Mouse (Mus musculus): ENCODE measurements at regions not wholly inside any gene's neighbourhood (a gene's known extent, or its start where the extent isn't known, plus 50 kb on each side); places are given as distances from the start of the nearest gene placed in this dataset.

- no peaks in the 10 kb centered on the region for H3K36me3 ChIP-seq (ENCODE audit: control insufficient read depth, insufficient read depth, low read length)
- H3K4me2 ChIP-seq (ENCODE audit: low read depth, low read length): no peak overlapping the region
- H3K27me3 ChIP-seq (ENCODE audit: control insufficient read depth, insufficient read depth, low read depth, low read length): no peaks in the 10 kb centered on the region
- no peak overlapping the region for H3K4me3 ChIP-seq (ENCODE audit: low read length)
- ATAC-seq (ENCODE audit: low read depth): no peak
- H3K27ac ChIP-seq (ENCODE audit: low read length): no peak overlapping the region
- no peaks in the 10 kb centered on the region for H3K4me1 ChIP-seq (replicated peaks; ENCODE audit: control insufficient read depth, insufficient read depth, low read length)
- H3K9ac ChIP-seq (ENCODE audit: low read length): no peak overlapping the region
- no peaks in the 10 kb centered on the region for H3K9me3 ChIP-seq (ENCODE audit: control insufficient read depth, low read length)
Measured at GRCm38 (mm10) chr17:76205082-76205481, 653.3 kb upstream of the Fam98a start.

- Histone ChIP-seq H3K9me3 (ENCODE audit: control insufficient read depth, low read length) (no peaks in the 10 kb centered on the region), H3K4me3 (ENCODE audit: low read length) (no peak overlapping the region), H3K27me3 (ENCODE audit: control insufficient read depth, insufficient read depth, low read depth, low read length) (no peaks in the 10 kb centered on the region), H3K36me3 (ENCODE audit: control insufficient read depth, insufficient read depth, low read length) (no peaks in the 10 kb centered on the region), H3K4me1 (replicated peaks; ENCODE audit: control insufficient read depth, insufficient read depth, low read length) (no peaks in the 10 kb centered on the region), H3K27ac (ENCODE audit: low read length) (no peak overlapping the region), H3K4me2 (ENCODE audit: low read depth, low read length) (no peak overlapping the region), H3K9ac (ENCODE audit: low read length) (no peak overlapping the region)
- ATAC-seq (ENCODE audit: low read depth): no peak
- 66% methylated on average over 2 of the region's 2 CpGs for WGBS
Measured at GRCm38 (mm10) chr17:76184813-76185212, 633.1 kb upstream of the Fam98a start.

- H3K4me1 ChIP-seq (replicated peaks; ENCODE audit: control insufficient read depth, insufficient read depth, low read length): no peaks in the 10 kb centered on the region
- ATAC-seq (ENCODE audit: low read depth): no peak
- H3K4me3 ChIP-seq (ENCODE audit: low read length): no peak overlapping the region
- no peaks in the 10 kb centered on the region for H3K27me3 ChIP-seq (ENCODE audit: control insufficient read depth, insufficient read depth, low read depth, low read length)
- no peaks in the 10 kb centered on the region for H3K36me3 ChIP-seq (ENCODE audit: control insufficient read depth, insufficient read depth, low read length)
- H3K9ac ChIP-seq (ENCODE audit: low read length): no peak overlapping the region
- no peak overlapping the region for H3K27ac ChIP-seq (ENCODE audit: low read length)
- no peak overlapping the region for H3K4me2 ChIP-seq (ENCODE audit: low read depth, low read length)
- H3K9me3 ChIP-seq (ENCODE audit: control insufficient read depth, low read length): no peaks in the 10 kb centered on the region
Measured at GRCm38 (mm10) chr17:76136660-76137495, 585.1 kb upstream of the Fam98a start.

- Histone ChIP-seq H3K36me3 (ENCODE audit: control insufficient read depth, insufficient read depth, low read length) (no peaks in the 10 kb centered on the region), H3K9me3 (ENCODE audit: control insufficient read depth, low read length) (no peaks in the 10 kb centered on the region; the same call in 1 of the 2 replicates), H3K27ac (ENCODE audit: low read length) (no peak overlapping the region), H3K9ac (ENCODE audit: low read length) (no peak overlapping the region), H3K4me1 (replicated peaks; ENCODE audit: control insufficient read depth, insufficient read depth, low read length) (no peaks in the 10 kb centered on the region), H3K27me3 (ENCODE audit: control insufficient read depth, insufficient read depth, low read depth, low read length) (no peaks in the 10 kb centered on the region), H3K4me2 (ENCODE audit: low read depth, low read length) (no peak overlapping the region), H3K4me3 (ENCODE audit: low read length) (no peak overlapping the region)
- WGBS: 49% methylated on average over 3 of the region's 3 CpGs
- ATAC-seq (ENCODE audit: low read depth): no peak
Measured at GRCm38 (mm10) chr17:76134030-76134429, 582.3 kb upstream of the Fam98a start.

GRCm38 (mm10) chr17:76125260-76125659 is 573.5 kb upstream of the Fam98a start:
- Histone ChIP-seq H3K4me2 (ENCODE audit: low read depth, low read length) (no peak overlapping the region), H3K27ac (ENCODE audit: low read length) (no peak overlapping the region), H3K9me3 (ENCODE audit: control insufficient read depth, low read length) (no peaks in the 10 kb centered on the region; the same call in 1 of the 2 replicates), H3K9ac (ENCODE audit: low read length) (no peak overlapping the region), H3K4me3 (ENCODE audit: low read length) (no peak overlapping the region), H3K36me3 (ENCODE audit: control insufficient read depth, insufficient read depth, low read length) (no peaks in the 10 kb centered on the region), H3K4me1 (replicated peaks; ENCODE audit: control insufficient read depth, insufficient read depth, low read length) (no peaks in the 10 kb centered on the region), H3K27me3 (ENCODE audit: control insufficient read depth, insufficient read depth, low read depth, low read length) (no peaks in the 10 kb centered on the region)
- no peak for ATAC-seq (ENCODE audit: low read depth)
- 78% methylated on average over 5 of the region's 5 CpGs for WGBS

- Histone ChIP-seq H3K4me3 (ENCODE audit: low read length) (no peak overlapping the region), H3K27ac (ENCODE audit: low read length) (no peak overlapping the region)
- 82% methylated on average over 9 of the region's 9 CpGs for WGBS
Measured at GRCm38 (mm10) chr17:76111315-76112195, 559.8 kb upstream of the Fam98a start.

GRCm38 (mm10) chr17:76110856-76111255 is 559.1 kb upstream of the Fam98a start:
- H3K4me3 ChIP-seq (ENCODE audit: low read length): no peak overlapping the region
- no peak for ATAC-seq (ENCODE audit: low read depth)
- no peaks in the 10 kb centered on the region for H3K27me3 ChIP-seq (ENCODE audit: control insufficient read depth, insufficient read depth, low read depth, low read length)
- no peaks in the 10 kb centered on the region for H3K36me3 ChIP-seq (ENCODE audit: control insufficient read depth, insufficient read depth, low read length)
- 82% methylated on average over 1 of the region's 1 CpGs for WGBS
- no peak overlapping the region for H3K27ac ChIP-seq (ENCODE audit: low read length)
- no peaks in the 10 kb centered on the region for H3K9me3 ChIP-seq (ENCODE audit: control insufficient read depth, low read length)
- H3K9ac ChIP-seq (ENCODE audit: low read length): no peak overlapping the region
- H3K4me1 ChIP-seq (replicated peaks; ENCODE audit: control insufficient read depth, insufficient read depth, low read length): no peaks in the 10 kb centered on the region
- no peak overlapping the region for H3K4me2 ChIP-seq (ENCODE audit: low read depth, low read length)

More at GRCm38 (mm10) chr17:76111315-76112195, 559.8 kb upstream of the Fam98a start:
- Histone ChIP-seq H3K4me2 (ENCODE audit: low read depth, low read length) (no peak overlapping the region), H3K9ac (ENCODE audit: low read length) (no peak overlapping the region), H3K27me3 (ENCODE audit: control insufficient read depth, insufficient read depth, low read depth, low read length) (no peaks in the 10 kb centered on the region), H3K9me3 (ENCODE audit: control insufficient read depth, low read length) (no peaks in the 10 kb centered on the region), H3K4me1 (replicated peaks; ENCODE audit: control insufficient read depth, insufficient read depth, low read length) (no peaks in the 10 kb centered on the region), H3K36me3 (ENCODE audit: control insufficient read depth, insufficient read depth, low read length) (no peaks in the 10 kb centered on the region)
- ATAC-seq (ENCODE audit: low read depth): no peak

GRCm38 (mm10) chr17:76083536-76083935 is 531.8 kb upstream of the Fam98a start:
- 84% methylated on average over 3 of the region's 3 CpGs for WGBS
- no peak overlapping the region for H3K4me2 ChIP-seq (ENCODE audit: low read depth, low read length)
- no peak overlapping the region for H3K4me3 ChIP-seq (ENCODE audit: low read length)
- H3K4me1 ChIP-seq (replicated peaks; ENCODE audit: control insufficient read depth, insufficient read depth, low read length): no peaks in the 10 kb centered on the region
- H3K36me3 ChIP-seq (ENCODE audit: control insufficient read depth, insufficient read depth, low read length): no peaks in the 10 kb centered on the region
- no peaks in the 10 kb centered on the region for H3K27me3 ChIP-seq (ENCODE audit: control insufficient read depth, insufficient read depth, low read depth, low read length)
- H3K9me3 ChIP-seq (ENCODE audit: control insufficient read depth, low read length): no peaks in the 10 kb centered on the region
- no peak for ATAC-seq (ENCODE audit: low read depth)
- no peak overlapping the region for H3K27ac ChIP-seq (ENCODE audit: low read length)
- H3K9ac ChIP-seq (ENCODE audit: low read length): no peak overlapping the region

- Histone ChIP-seq H3K27ac (ENCODE audit: low read length) (no peak overlapping the region), H3K4me3 (ENCODE audit: low read length) (no peak overlapping the region), H3K9me3 (ENCODE audit: control insufficient read depth, low read length) (no peaks in the 10 kb centered on the region), H3K27me3 (ENCODE audit: control insufficient read depth, insufficient read depth, low read depth, low read length) (no peaks in the 10 kb centered on the region), H3K4me1 (replicated peaks; ENCODE audit: control insufficient read depth, insufficient read depth, low read length) (no peaks in the 10 kb centered on the region), H3K9ac (ENCODE audit: low read length) (no peak overlapping the region), H3K36me3 (ENCODE audit: control insufficient read depth, insufficient read depth, low read length) (no peaks in the 10 kb centered on the region), H3K4me2 (ENCODE audit: low read depth, low read length) (no peak overlapping the region)
- 72% methylated on average over 2 of the region's 2 CpGs for WGBS
- ATAC-seq (ENCODE audit: low read depth): no peak
Measured at GRCm38 (mm10) chr17:76081780-76082179, 530.0 kb upstream of the Fam98a start.

Measured in lung, embryonic 16.5 days (tissue).